Mouse (Mus musculus) bone marrow, adult 2 months (tissue): ENCODE measurements at regions not wholly inside any gene's neighbourhood (a gene's known extent, or its start where the extent isn't known, plus 50 kb on each side); places are given as distances from the start of the nearest gene placed in this dataset.

Source experiments
- CTCF ChIP-seq: fragments of 200-500 bp; IDR thresholded peaks from 2 replicates; pipeline ENCODE4 v1.5.1; 2011; ENCODE audit warnings: low read length, control low read depth; ENCODE audit not compliant: control insufficient read depth, insufficient read depth
- POLR2A ChIP-seq: fragments of 200-500 bp; IDR thresholded peaks from 2 replicates; pipeline ENCODE4 v1.6.1; 2011; ENCODE audit warnings: low read depth, mild to moderate bottlenecking, control low read depth, low read length, borderline replicate concordance; ENCODE audit not compliant: control insufficient read depth

DNA sequence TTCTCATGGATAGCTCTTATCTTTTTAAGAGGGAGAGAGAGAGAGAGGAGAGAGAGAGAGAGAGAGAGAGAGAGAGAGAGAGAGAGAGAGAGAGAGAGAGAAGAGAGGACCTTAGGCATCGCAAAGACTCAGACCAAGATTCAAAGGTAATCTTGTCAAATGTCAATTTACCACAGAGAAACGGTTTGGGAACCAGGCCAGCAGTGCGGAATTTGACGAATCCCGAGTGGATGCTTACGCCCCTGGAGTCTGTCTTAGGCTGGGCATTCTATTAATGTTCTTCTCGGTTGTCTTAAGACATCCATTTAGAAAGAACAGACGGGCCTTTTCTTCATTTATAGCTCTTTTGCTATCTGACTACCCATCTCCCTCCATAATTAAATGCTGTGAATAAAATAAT lies 404.4 kb upstream of the Gm765 start:
- TF ChIP-seq CTCF (no peak), POLR2A (no peak)
